Mouse (Mus musculus) spleen, adult 2 months (tissue): ENCODE measurements at regions not wholly inside any gene's neighbourhood (a gene's known extent, or its start where the extent isn't known, plus 50 kb on each side); places are given as distances from the start of the nearest gene placed in this dataset.

Experiments
- DNase-seq, 2 experiments: peaks; one replicate each; pipeline versions ENCODE4 v3.0.0 to v3.0.0-alpha.2; 2012 to 2021; ENCODE audit warnings: low spot score in 2 of 2, low read depth in 1 of 2
- H3K27ac ChIP-seq: fragments of 200-500 bp; 2 replicates; pipeline ENCODE4 v1.5.1; 2012; ENCODE audit warnings: low read length, inconsistent platforms; ENCODE audit not compliant: insufficient read depth
- H3K27me3 ChIP-seq: fragments of 200-500 bp; 2 replicates; pipeline ENCODE4 v1.6.1; 2012; ENCODE audit warnings: mild to moderate bottlenecking, moderate library complexity, low read length, inconsistent platforms; ENCODE audit not compliant: control insufficient read depth, insufficient read depth
- H3K36me3 ChIP-seq: fragments of 200-500 bp; 2 replicates; pipeline ENCODE4 v1.6.1; 2012; ENCODE audit warnings: mild to moderate bottlenecking, low read length, inconsistent platforms; ENCODE audit not compliant: control insufficient read depth, insufficient read depth
- H3K4me1 ChIP-seq: fragments of 200-500 bp; 2 replicates; pipeline ENCODE4 v1.6.1; 2011; ENCODE audit warnings: inconsistent platforms; ENCODE audit not compliant: control insufficient read depth, insufficient read depth, insufficient read length
- H3K4me3 ChIP-seq: fragments of 200-500 bp; 2 replicates; pipeline ENCODE4 v1.5.1; 2011; ENCODE audit warnings: mild to moderate bottlenecking, inconsistent platforms; ENCODE audit not compliant: insufficient read depth, insufficient read length; ENCODE audit errors: extremely low read depth
- CTCF ChIP-seq: fragments of 200-500 bp; IDR thresholded peaks from 2 replicates; pipeline ENCODE4 v1.5.1; 2011; ENCODE audit warnings: mild to moderate bottlenecking, inconsistent platforms; ENCODE audit not compliant: insufficient read depth, insufficient read length, insufficient replicate concordance; ENCODE audit errors: extremely low read depth
- POLR2A ChIP-seq: fragments of 200-500 bp; IDR thresholded peaks from 2 replicates; pipeline ENCODE4 v1.6.1; 2011; ENCODE audit warnings: low read depth, low read length, inconsistent platforms
- WGBS: fragments of 180-500 bp; shearing (Covaris S2); methylation state at CpG from one replicate; pipeline ENCODE4 v1.1.7; 2018; 5-methylcytosine and 5-hydroxymethylcytosine counted together

DNA sequence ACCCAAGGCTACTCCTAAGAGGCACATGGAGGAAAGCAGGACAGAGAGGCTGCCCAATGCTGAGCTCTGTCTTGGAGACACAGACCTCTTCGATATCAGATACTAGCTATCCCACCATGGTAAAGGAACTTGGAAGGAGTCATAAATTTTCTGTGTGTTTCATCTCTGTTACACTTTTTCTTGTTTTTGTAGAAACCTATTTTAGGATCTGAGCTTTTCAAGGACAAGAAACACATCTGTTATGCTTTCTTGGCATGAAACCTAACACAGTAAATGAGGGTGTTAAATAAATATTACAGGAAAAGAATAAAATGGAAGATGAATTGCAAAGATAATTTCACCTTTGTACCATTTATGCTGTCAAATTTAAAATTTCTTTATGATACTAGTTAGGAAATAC, 219.8 kb upstream of the Slc39a10 start:
- no peak for TF ChIP-seq POLR2A
- TF ChIP-seq CTCF = no peak
- no peaks in the 10 kb centered on the region for H3K27me3 ChIP-seq
- H3K4me1 ChIP-seq = no peaks in the 10 kb centered on the region
- H3K4me3 ChIP-seq = no peak overlapping the region
- no peak for DNase-seq
- H3K36me3 ChIP-seq = no peaks in the 10 kb centered on the region
- WGBS = 84% methylated on average over 1 of the region's 1 CpGs
- H3K27ac ChIP-seq = no peak overlapping the region

DNA sequence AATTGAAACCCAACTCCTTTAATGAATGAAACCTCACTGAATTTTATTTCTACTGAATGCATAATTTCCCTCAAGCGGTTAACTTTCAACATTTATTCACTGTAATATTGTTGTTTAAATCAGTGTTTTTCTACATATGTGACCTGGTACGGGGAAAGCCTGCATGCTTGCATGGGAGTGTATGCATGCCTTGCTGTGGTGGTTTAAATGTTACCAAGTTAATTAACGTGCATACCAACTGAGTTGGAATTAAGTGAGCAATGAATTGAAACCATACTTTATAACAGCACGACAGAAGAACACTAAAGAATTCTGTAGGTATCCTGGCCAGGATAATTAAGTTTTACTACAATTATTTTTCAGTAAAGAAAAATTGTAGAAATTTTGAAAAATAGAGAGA, 211.4 kb upstream of the Slc39a10 start:
- Histone ChIP-seq H3K27me3 (no peaks in the 10 kb centered on the region), H3K4me1 (no peaks in the 10 kb centered on the region), H3K36me3 (no peaks in the 10 kb centered on the region), H3K4me3 (no peak overlapping the region), H3K27ac (no peak overlapping the region)
- 84% methylated on average over 4 of the region's 4 CpGs for WGBS
- DNase-seq = no peak
- TF ChIP-seq POLR2A = no peak
- TF ChIP-seq CTCF = no peak

DNA sequence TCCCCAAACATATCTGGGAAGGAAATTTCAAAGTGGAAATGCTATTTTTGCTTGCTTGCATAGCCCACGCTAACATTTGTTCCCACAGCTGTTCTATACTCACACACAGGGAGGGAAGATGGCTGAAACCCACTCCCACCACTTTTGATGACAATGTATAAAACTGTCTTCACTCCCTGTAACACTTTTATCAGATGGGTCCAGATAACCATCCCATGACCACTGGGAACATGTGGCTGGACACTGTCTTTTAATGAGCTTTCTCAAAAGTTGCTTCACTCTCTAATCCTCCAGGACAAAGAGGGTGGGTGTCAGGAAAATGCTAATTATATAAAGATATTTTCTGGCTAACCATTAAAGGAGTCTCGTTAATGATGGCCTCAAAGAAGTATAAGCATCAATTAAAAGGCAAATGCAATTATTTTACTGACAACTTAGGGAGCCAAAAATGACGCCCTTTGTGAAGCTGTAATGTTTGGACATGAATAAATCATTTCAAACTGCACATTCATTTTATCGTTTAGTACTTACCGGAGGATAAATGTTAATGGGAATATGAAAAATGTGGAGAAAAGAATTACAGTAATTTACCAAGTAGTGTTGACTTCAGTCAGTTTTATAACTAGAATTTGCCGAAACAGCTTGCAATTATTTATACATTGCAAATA, 210.8 kb upstream of the Slc39a10 start:
- H3K27me3 ChIP-seq = no peaks in the 10 kb centered on the region
- no peak for TF ChIP-seq POLR2A
- no peak for TF ChIP-seq CTCF
- no peak for DNase-seq
- H3K36me3 ChIP-seq = no peaks in the 10 kb centered on the region
- no peak overlapping the region for H3K4me3 ChIP-seq
- no peaks in the 10 kb centered on the region for H3K4me1 ChIP-seq
- 82% methylated on average over 6 of the region's 6 CpGs for WGBS
- no peak overlapping the region for H3K27ac ChIP-seq

DNA sequence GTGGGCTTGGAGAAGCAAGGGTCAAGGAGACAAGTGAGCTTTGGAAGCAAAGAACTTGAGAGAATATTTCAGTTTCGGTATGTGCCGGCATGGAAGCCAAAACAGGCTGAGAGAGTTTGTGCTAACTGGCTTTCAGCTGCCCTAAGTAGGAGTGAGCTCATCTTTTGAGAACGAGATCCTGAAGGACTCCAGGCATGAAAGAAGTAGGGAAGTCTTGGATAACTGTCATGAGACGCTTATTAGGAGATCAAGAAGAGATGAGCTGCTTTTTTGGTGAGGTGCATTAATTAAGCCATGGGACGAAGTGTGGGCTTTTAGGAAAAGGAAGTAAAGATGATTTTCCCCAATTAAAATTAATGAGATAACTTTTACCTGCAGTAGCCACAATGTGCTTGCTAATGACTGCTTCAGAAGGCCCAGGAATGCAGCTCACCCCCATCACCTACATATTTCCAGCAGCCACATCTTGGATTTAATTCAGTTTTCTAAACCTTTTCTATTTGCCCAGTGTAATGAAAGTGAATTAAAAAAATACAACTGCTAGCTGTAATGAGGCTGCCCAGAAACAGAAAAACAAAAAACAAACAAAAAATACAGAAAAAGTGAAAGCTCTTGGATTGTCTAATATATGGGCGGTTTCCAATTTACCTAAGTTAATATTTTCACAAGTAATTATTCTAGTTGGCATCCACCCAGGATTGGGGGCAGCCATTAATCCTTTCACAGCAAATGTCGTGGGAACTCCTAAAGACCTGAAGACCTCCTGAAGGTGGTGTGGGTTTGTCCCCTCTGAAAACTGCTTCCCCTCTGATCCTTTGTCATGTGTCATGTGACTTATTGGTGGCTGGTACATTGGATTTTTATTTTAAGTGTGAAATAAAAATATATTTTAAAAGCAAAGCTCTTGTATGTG, 204.7 kb upstream of the Slc39a10 start:
- Histone ChIP-seq H3K27ac (no peak overlapping the region), H3K36me3 (no peaks in the 10 kb centered on the region), H3K4me3 (no peak overlapping the region), H3K4me1 (no peaks in the 10 kb centered on the region), H3K27me3 (no peaks in the 10 kb centered on the region)
- WGBS = 77% methylated on average over 7 of the region's 7 CpGs
- DNase-seq = no peak
- TF ChIP-seq POLR2A (no peak), CTCF (no peak)

DNA sequence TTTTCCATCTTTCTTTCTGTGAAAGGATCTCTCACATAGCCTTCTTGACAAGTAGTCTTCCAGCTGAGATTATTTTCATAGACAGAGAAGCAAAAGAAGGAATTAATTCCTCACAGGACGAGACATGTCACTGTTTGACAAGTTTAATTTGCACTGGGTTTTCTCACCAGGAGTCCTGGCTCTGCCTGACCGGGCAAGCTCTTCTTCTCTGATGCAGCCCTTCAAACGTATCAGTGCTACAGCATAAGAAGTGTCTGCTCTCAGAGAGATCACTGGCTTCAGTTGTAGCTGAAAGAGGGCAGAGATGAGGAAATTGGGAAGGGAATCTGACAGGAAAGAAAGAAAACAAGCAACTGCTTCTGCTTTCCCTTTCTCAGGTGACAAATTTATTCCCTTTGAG, 201.8 kb upstream of the Slc39a10 start:
- H3K27me3 ChIP-seq = no peaks in the 10 kb centered on the region
- H3K4me3 ChIP-seq = no peak overlapping the region
- no peak for TF ChIP-seq CTCF
- TF ChIP-seq POLR2A = no peak
- DNase-seq = no peak
- H3K4me1 ChIP-seq = no peaks in the 10 kb centered on the region
- 59% methylated on average over 3 of the region's 3 CpGs for WGBS
- no peaks in the 10 kb centered on the region for H3K36me3 ChIP-seq
- H3K27ac ChIP-seq = no peak overlapping the region

DNA sequence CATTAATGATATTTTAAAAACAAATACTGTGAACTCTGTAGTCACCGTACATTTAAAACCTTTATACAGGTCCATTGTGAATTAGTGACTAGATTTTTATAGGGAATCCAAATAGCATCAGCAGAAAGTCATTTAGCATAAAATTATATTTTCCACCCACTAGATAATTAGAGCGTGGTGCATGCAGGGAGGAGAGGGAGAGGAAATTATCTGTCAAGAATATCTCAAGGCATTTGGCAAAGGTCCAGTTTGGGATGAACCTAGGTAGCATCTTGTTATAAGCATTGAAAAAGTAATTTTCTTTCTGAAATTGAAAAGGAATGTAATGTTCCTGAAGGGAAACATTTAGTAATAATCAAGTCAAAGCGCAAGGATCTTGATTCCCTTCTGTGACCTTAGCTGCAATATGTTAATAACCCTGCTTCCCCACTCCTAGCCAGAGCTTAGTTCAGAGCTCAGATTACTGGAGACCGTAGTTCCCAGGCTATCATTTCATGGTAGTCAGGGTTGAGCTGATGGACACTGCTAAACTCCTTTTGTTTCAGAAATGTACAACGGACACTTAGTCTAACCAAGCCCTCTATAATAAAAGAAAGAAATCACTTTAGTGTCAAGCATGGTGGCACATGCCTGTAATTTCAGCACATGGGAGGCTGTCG, 200.8 kb upstream of the Slc39a10 start:
- 80% methylated on average over 6 of the region's 6 CpGs for WGBS
- no peaks in the 10 kb centered on the region for H3K27me3 ChIP-seq
- no peaks in the 10 kb centered on the region for H3K4me1 ChIP-seq
- H3K36me3 ChIP-seq = no peaks in the 10 kb centered on the region
- no peak for DNase-seq
- no peak for TF ChIP-seq POLR2A
- TF ChIP-seq CTCF = no peak
- no peak overlapping the region for H3K4me3 ChIP-seq
- no peak overlapping the region for H3K27ac ChIP-seq
